Mouse (Mus musculus): ENCODE results near the gene Cep295. TPM values are rescaled to one million over a fixed set of nuclear protein-coding genes. Genes with fewer than 3 reads are reported as not detected.

The Cep295 gene
- polyA plus RNA-seq (2012; rRNA removed) = 3.8 and 4.0 TPM in 2 replicates

DNA sequence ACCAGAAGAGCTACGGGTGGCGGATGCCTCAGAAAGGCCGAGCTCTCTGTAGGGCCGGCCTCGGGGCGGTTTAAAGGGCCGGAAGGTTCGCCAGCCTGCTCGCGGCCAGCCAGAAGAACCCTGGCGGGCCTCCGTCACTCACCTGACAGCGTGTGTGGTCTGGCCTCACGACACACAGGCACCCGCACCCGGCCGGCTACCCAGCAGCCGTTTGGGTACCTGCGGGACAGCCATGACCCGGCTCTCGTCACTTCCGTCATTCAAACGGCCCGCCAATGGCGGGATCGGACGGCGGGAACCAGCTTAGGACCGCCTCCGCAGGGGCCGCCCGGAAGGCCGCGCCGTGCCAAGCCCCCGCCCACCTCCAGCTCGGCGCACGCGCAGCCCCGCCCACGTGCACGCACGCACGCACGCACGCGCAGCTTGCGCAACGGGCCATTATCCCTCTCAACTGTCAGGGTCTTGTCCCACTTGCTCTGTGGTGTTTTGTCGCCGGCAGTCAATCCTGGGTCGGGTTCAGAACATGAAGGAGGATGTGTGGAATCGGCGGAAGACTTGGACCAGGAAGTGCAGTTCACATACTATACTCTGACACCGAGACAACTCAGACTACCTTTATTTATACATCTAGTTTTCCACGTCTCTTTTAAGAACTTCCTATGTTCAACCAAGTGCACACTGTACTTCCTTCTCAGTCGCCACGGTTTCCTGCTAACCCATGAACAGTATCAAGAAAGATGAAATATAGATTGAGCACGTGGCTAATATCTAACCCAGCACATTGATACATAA lies at the start of gene Cep295:
Gene Cep295 (minus strand): TSS at position 305 of the 792 bp plus-strand sequence.
- TF ChIP-seq CTCF (IDR thresholded peaks at IDR 0.05; ENCODE audit: extremely low read depth, insufficient read depth, insufficient read length, insufficient replicate concordance) = no peak
- TF ChIP-seq POLR2A (IDR thresholded peaks at IDR 0.05; ENCODE audit: low read depth, low read length) = peak; percentile 73
- DNase-seq (ENCODE audit: low read depth in 1 of 2, low spot score in 2 of 2) = peak; percentile 88 to 96
- no peaks in the 10 kb centered on the region for H3K27me3 ChIP-seq (ENCODE audit: control insufficient read depth, insufficient read depth, low read length)
- peak within 1 kb of the TSS; percentile 85 for H3K4me3 ChIP-seq (ENCODE audit: extremely low read depth, insufficient read depth, insufficient read length)
- under 1% methylated on average over 60 of the region's 60 CpGs for WGBS
- H3K4me1 ChIP-seq (ENCODE audit: control insufficient read depth, insufficient read depth, insufficient read length) = no peaks in the 10 kb centered on the region; the same call in 1 of the 2 replicates
- peak within 1 kb of the TSS; percentile 85 for H3K27ac ChIP-seq (ENCODE audit: insufficient read depth, low read length)
- peaks cover 2% of the 10 kb centered on the region for H3K36me3 ChIP-seq (ENCODE audit: control insufficient read depth, insufficient read depth, low read length)

DNA sequence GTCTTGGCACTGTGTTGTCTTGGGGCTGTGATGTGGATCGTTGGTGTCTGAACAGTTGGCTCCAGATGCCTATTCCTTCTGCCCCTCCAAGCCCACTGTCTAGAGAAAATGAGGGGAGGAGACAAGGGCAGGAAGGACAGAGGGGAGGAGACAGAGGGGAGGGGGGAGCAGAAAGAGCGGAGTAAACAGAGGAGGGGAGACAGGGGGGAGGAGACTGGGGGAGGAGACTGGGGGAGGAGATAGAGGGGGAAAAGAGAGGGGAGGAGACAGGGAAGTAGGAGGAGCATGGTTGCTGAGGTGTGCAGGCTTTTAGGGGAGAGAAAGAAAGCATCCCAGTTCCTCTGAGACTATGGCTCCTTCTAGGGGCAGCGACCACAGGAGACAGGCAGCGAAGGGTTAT lies 40.0 kb upstream of the Cep295 start:
- Histone ChIP-seq H3K4me1 (ENCODE audit: control insufficient read depth, insufficient read depth, insufficient read length) (no peaks in the 10 kb centered on the region), H3K27ac (ENCODE audit: insufficient read depth, low read length) (no peak overlapping the region), H3K27me3 (ENCODE audit: control insufficient read depth, insufficient read depth, low read length) (no peaks in the 10 kb centered on the region), H3K36me3 (ENCODE audit: control insufficient read depth, insufficient read depth, low read length) (no peaks in the 10 kb centered on the region), H3K4me3 (ENCODE audit: extremely low read depth, insufficient read depth, insufficient read length) (no peak overlapping the region)
- DNase-seq (ENCODE audit: low read depth in 1 of 2, low spot score in 2 of 2) = no peak
- WGBS = 76% methylated on average over 4 of the region's 4 CpGs
- TF ChIP-seq POLR2A (IDR thresholded peaks at IDR 0.05; ENCODE audit: low read depth, low read length) (no peak), CTCF (IDR thresholded peaks at IDR 0.05; ENCODE audit: extremely low read depth, insufficient read depth, insufficient read length, insufficient replicate concordance) (no peak)

DNA sequence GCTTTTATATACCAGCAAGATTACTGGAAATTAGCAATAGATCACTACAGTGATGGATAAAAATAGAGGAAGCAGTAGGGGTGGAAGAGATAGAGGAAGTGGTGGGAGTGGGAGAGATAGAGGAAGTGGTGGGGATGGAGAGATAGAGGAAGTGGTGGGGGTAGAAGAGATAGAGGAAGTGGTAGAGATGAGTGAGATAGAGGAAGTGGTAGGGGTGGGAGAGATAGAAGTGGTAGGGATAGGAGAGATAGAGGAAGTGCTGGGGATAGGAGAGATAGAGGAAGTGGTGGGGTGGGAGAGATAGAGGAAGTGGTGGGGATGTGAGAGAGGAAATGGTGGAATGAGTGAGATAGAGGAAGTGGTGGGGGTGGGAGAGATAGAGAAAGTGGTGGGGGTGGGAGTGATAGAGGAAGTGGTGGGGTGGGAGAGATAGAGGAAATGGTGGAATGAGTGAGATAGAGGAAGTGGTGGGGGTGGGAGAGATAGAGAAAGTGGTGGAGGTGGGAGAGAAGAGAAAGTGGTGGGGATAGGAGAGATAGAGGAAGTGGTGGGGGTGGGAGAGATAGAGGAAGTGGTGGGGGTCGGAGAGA lies 37.9 kb upstream of the Cep295 start:
- Histone ChIP-seq H3K36me3 (ENCODE audit: control insufficient read depth, insufficient read depth, low read length) (no peaks in the 10 kb centered on the region), H3K4me3 (ENCODE audit: extremely low read depth, insufficient read depth, insufficient read length) (no peak overlapping the region), H3K27ac (ENCODE audit: insufficient read depth, low read length) (no peak overlapping the region), H3K4me1 (ENCODE audit: control insufficient read depth, insufficient read depth, insufficient read length) (no peaks in the 10 kb centered on the region), H3K27me3 (ENCODE audit: control insufficient read depth, insufficient read depth, low read length) (no peaks in the 10 kb centered on the region)
- TF ChIP-seq CTCF (IDR thresholded peaks at IDR 0.05; ENCODE audit: extremely low read depth, insufficient read depth, insufficient read length, insufficient replicate concordance) (no peak), POLR2A (IDR thresholded peaks at IDR 0.05; ENCODE audit: low read depth, low read length) (no peak)
- 20% methylated on average over 1 of the region's 1 CpGs for WGBS
- DNase-seq (ENCODE audit: low read depth in 1 of 2, low spot score in 2 of 2) = no peak

DNA sequence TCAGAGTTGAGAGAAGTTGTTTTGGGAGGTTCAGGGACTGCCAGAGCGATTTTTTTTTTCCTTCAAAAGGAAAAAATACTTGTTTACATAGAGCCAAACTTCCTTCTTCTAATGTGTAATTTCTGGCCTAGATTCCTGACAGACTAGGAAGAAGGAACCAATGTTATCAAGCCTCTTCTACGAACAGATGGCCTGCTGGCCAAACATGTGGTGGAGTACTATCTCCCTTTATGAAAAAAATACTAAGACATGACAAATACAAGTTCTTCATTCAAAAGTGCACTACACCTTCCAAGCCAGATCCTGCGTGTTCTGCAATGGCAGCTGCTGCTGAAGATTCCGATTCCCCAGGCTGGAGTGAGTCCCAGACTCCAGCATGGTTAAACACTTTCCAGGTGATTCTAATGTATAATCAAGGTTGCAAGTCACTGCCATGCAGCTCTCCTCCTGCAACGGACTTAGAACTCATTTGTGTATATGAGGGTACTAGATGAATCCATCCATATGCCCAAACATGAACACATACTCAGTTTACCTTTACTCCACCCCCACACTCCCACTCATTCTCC lies 29.6 kb upstream of the Cep295 start:
- no peaks in the 10 kb centered on the region for H3K4me1 ChIP-seq (ENCODE audit: control insufficient read depth, insufficient read depth, insufficient read length)
- no peaks in the 10 kb centered on the region for H3K27me3 ChIP-seq (ENCODE audit: control insufficient read depth, insufficient read depth, low read length)
- no peaks in the 10 kb centered on the region for H3K36me3 ChIP-seq (ENCODE audit: control insufficient read depth, insufficient read depth, low read length)
- DNase-seq (ENCODE audit: low read depth in 1 of 2, low spot score in 2 of 2) = no peak
- WGBS = 81% methylated on average over 5 of the region's 5 CpGs
- TF ChIP-seq POLR2A (IDR thresholded peaks at IDR 0.05; ENCODE audit: low read depth, low read length) (no peak), CTCF (IDR thresholded peaks at IDR 0.05; ENCODE audit: extremely low read depth, insufficient read depth, insufficient read length, insufficient replicate concordance) (no peak)
- no peak overlapping the region for H3K4me3 ChIP-seq (ENCODE audit: extremely low read depth, insufficient read depth, insufficient read length)
- no peak overlapping the region for H3K27ac ChIP-seq (ENCODE audit: insufficient read depth, low read length)

DNA sequence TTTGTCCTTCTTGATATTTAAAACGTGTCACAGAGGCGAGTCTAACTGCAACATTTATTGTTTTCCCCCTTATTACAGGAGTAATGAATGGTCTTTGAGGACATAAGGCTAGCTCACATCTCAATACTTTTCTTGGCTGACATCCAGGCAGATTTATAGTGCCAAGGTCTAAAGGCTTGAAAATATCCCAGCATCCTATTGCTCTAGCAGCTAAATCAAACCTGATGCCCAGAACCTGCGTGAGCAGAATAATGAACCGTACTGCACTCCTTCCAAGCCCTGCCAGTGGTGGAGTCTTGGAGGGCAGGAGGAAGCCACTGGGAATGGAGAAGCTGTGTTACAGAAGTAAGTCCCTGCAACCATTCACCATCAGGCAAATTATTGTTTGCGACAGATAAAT lies 26.7 kb upstream of the Cep295 start:
- Histone ChIP-seq H3K27ac (ENCODE audit: insufficient read depth, low read length) (no peak overlapping the region), H3K36me3 (ENCODE audit: control insufficient read depth, insufficient read depth, low read length) (no peaks in the 10 kb centered on the region), H3K27me3 (ENCODE audit: control insufficient read depth, insufficient read depth, low read length) (no peaks in the 10 kb centered on the region), H3K4me1 (ENCODE audit: control insufficient read depth, insufficient read depth, insufficient read length) (no peaks in the 10 kb centered on the region), H3K4me3 (ENCODE audit: extremely low read depth, insufficient read depth, insufficient read length) (no peak overlapping the region)
- DNase-seq (ENCODE audit: low read depth in 1 of 2, low spot score in 2 of 2) = no peak
- 90% methylated on average over 5 of the region's 5 CpGs for WGBS
- TF ChIP-seq CTCF (IDR thresholded peaks at IDR 0.05; ENCODE audit: extremely low read depth, insufficient read depth, insufficient read length, insufficient replicate concordance) (no peak), POLR2A (IDR thresholded peaks at IDR 0.05; ENCODE audit: low read depth, low read length) (no peak)

DNA sequence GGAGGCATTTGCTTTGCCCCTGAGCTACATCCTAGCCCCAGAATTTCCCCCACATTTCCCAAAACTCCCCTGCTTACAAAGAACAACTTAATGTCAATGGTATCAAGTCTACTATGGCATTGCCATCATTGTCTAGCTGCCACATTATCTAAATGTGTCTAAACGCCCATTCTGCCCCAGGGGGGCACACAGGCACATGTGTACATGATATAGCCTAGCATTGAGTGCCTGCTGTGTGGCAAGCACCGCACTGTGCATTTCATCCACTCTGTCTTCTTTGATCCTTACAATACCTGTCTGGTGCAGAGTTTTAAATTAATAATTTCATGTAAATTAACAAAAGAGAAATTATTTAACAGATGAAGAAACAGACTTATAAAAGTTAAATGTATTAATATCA lies 8.7 kb upstream of the Cep295 start:
- no peaks in the 10 kb centered on the region for H3K36me3 ChIP-seq (ENCODE audit: control insufficient read depth, insufficient read depth, low read length)
- WGBS = 61% methylated on average over 2 of the region's 2 CpGs
- TF ChIP-seq POLR2A (IDR thresholded peaks at IDR 0.05; ENCODE audit: low read depth, low read length) (no peak), CTCF (IDR thresholded peaks at IDR 0.05; ENCODE audit: extremely low read depth, insufficient read depth, insufficient read length, insufficient replicate concordance) (no peak)
- no peak overlapping the region for H3K4me3 ChIP-seq (ENCODE audit: extremely low read depth, insufficient read depth, insufficient read length)
- H3K27ac ChIP-seq (ENCODE audit: insufficient read depth, low read length) = no peak overlapping the region
- H3K4me1 ChIP-seq (ENCODE audit: control insufficient read depth, insufficient read depth, insufficient read length) = no peaks in the 10 kb centered on the region
- H3K27me3 ChIP-seq (ENCODE audit: control insufficient read depth, insufficient read depth, low read length) = no peaks in the 10 kb centered on the region
- no peak for DNase-seq (ENCODE audit: low read depth in 1 of 2, low spot score in 2 of 2)
